Mouse (Mus musculus): ENCODE data around the gene Hoxa10.

DNA sequence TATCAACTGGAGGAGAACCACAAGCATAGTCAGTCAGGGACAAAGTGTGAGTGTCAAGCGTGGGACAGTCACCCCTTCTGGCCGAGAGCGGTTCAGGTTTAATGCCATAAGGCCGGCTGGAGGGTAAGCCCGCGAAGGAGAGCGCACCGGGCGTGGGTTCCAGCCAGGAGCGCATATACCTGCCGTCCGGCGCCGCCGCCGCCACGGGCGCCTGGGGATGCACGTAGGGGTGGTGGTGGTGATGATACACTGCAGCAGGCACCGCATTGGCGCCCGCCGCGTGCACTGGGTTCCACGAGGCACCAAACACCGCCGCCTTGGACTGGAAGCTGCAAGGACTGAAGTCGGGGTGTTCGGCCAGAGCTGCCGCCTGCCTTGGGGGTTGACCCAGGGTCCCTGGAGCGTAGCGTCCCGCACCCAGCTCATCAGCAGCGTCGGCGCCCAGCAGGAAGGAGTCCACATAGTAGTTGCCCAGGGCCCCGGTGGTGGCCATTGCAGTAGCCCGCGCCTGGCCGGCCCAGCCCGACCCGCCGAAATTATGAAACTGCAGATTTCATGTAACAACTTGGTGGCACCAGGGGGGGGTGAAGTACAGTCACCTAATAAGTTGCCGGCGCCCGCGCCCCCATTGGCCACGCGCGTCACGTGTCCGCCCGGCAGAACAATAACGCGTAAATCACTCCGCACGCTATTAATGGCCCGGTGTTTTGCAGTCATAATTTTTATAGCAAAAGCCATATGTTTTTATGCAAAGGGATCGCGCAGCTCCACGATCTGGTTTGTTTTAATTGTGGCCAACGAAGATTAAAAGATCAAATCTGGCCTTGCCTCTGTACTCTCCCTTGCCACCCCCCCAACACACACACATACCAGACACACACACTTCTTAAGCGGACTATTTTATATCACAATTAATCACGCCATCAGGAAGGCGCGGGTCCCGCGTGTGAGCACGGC, 14.8 kb downstream of the Hoxa10 start:
- TF ChIP-seq CTCF (IDR thresholded peaks at IDR 0.05; ENCODE audit: low read depth) (no peak), EP300 (IDR thresholded peaks at IDR 0.05; ENCODE audit: low read depth) (no peak)

Data from heart, postnatal 0 days (tissue).